Mouse (Mus musculus) ES-E14 (cell line): ENCODE results near the gene Hils1.

Experiments used
- HCFC1 ChIP-seq: IDR thresholded peaks from 2 replicates; pipeline ENCODE4 v1.6.1; 2012; ENCODE audit warnings: low read length, inconsistent platforms, borderline replicate concordance; ENCODE audit not compliant: insufficient read depth
- ZC3H11A ChIP-seq: IDR thresholded peaks from 2 replicates; pipeline ENCODE4 v1.6.1; 2012; ENCODE audit warnings: low read depth, mild to moderate bottlenecking, inconsistent platforms, low read length, borderline replicate concordance
- ZNF384 ChIP-seq: IDR thresholded peaks from 2 replicates; pipeline ENCODE4 v1.6.1; 2012; ENCODE audit warnings: low read depth, low read length, inconsistent platforms

- TF ChIP-seq ZC3H11A (no peak), ZNF384 (no peak), HCFC1 (no peak)
Observed at GRCm38 (mm10) chr11:95009629-95010014, 42.2 kb downstream of the Hils1 start, which contains the start of gene Samd14.
